Mouse (Mus musculus): ENCODE data around the gene Fbxw8.
A peak's percentile ranks its signal among the peaks of the same experiment; 100 is the strongest.

The Fbxw8 gene

GRCm38 (mm10) chr5:118076721-118077592 is 78.3 kb downstream of the Fbxw8 start:
- DNase-seq (ENCODE audit: low read depth, low spot score), result no peak

GRCm38 (mm10) chr5:118073213-118073773 is 82.0 kb downstream of the Fbxw8 start:
- no peak for DNase-seq (ENCODE audit: low read depth, low spot score)

GRCm38 (mm10) chr5:118071766-118072165 is 83.5 kb downstream of the Fbxw8 start:
- no peak for DNase-seq (ENCODE audit: low read depth, low spot score)

GRCm38 (mm10) chr5:118069315-118069714 is 85.9 kb downstream of the Fbxw8 start:
- DNase-seq (ENCODE audit: low read depth, low spot score), result peak; percentile 67

- DNase-seq (ENCODE audit: low read depth, low spot score), result no peak
Measured at GRCm38 (mm10) chr5:118067984-118068494, 87.2 kb downstream of the Fbxw8 start.

- DNase-seq (ENCODE audit: low read depth, low spot score), result no peak
Measured at GRCm38 (mm10) chr5:118067572-118067971, 87.7 kb downstream of the Fbxw8 start.

- peak; percentile 53 for DNase-seq (ENCODE audit: low read depth, low spot score)
Measured at GRCm38 (mm10) chr5:118066828-118067227, 88.4 kb downstream of the Fbxw8 start.

- no peak for DNase-seq (ENCODE audit: low read depth, low spot score)
Measured at GRCm38 (mm10) chr5:118065516-118066255, 89.6 kb downstream of the Fbxw8 start.

- no peak for DNase-seq (ENCODE audit: low read depth, low spot score)
Measured at GRCm38 (mm10) chr5:118064284-118064901, 90.9 kb downstream of the Fbxw8 start.

GRCm38 (mm10) chr5:118063181-118063621 is 92.1 kb downstream of the Fbxw8 start:
- no peak for DNase-seq (ENCODE audit: low read depth, low spot score)

GRCm38 (mm10) chr5:118061391-118061790 is 93.9 kb downstream of the Fbxw8 start:
- no peak for DNase-seq (ENCODE audit: low read depth, low spot score)

- no peak for DNase-seq (ENCODE audit: low read depth, low spot score)
Measured at GRCm38 (mm10) chr5:118059646-118060045, 95.6 kb downstream of the Fbxw8 start.

GRCm38 (mm10) chr5:118058858-118059257 is 96.4 kb downstream of the Fbxw8 start:
- no peak for DNase-seq (ENCODE audit: low read depth, low spot score)

- DNase-seq (ENCODE audit: low read depth, low spot score), result no peak
Measured at GRCm38 (mm10) chr5:118057508-118058111, 97.7 kb downstream of the Fbxw8 start.

GRCm38 (mm10) chr5:118053205-118053604 is 102.1 kb downstream of the Fbxw8 start:
- no peak for DNase-seq (ENCODE audit: low read depth, low spot score)

- no peak for DNase-seq (ENCODE audit: low read depth, low spot score)
Measured at GRCm38 (mm10) chr5:118051981-118052662, 103.1 kb downstream of the Fbxw8 start.

- no peak for DNase-seq (ENCODE audit: low read depth, low spot score)
Measured at GRCm38 (mm10) chr5:118050743-118051142, 104.5 kb downstream of the Fbxw8 start.

- no peak for DNase-seq (ENCODE audit: low read depth, low spot score)
Measured at GRCm38 (mm10) chr5:118048928-118049327, 106.3 kb downstream of the Fbxw8 start.

- DNase-seq (ENCODE audit: low read depth, low spot score), result no peak
Measured at GRCm38 (mm10) chr5:118048412-118048811, 106.9 kb downstream of the Fbxw8 start.

GRCm38 (mm10) chr5:118047091-118047757 is 108.0 kb downstream of the Fbxw8 start:
- no peak for DNase-seq (ENCODE audit: low read depth, low spot score)
